Mouse (Mus musculus): Measurements from ENCODE around the gene 4930556J24Rik.

- TF ChIP-seq CTCF (conservative IDR thresholded peaks at IDR 0.05; ENCODE audit: insufficient read depth, insufficient read length, low read depth, low read length) (no peak), POLR2A (IDR thresholded peaks at IDR 0.05; ENCODE audit: low read depth, low read length) (no peak)
Observed at GRCm38 (mm10) chr11:3893970-3894369, 82.6 kb downstream of the 4930556J24Rik start.
